Mouse (Mus musculus) stomach, embryonic 15.5 days (tissue): ENCODE data around the gene C5ar2. TPM values are rescaled to one million over a fixed set of nuclear protein-coding genes. Genes with fewer than 3 reads are reported as not detected.

Experiments
- ATAC-seq: fragments of 200-750 bp; cut with Nextera tagmentation; 2 replicates; pipeline ENCODE4 v1.8.0; 2017; ENCODE audit warnings: low read depth, moderate number of reproducible peaks, moderate TSS enrichment; ENCODE audit not compliant: insufficient read depth, low FRiP score
- H3K27ac ChIP-seq: fragments of 300-500 bp; sonication (generic); 2 replicates; pipeline ENCODE4 v1.5.1; 2015; ENCODE audit warnings: mild to moderate bottlenecking, inconsistent platforms
- H3K27me3 ChIP-seq: fragments of 300-500 bp; sonication (generic); replicated peaks from 2 replicates; pipeline ENCODE4 v1.6.1; 2015; ENCODE audit warnings: inconsistent platforms
- H3K36me3 ChIP-seq: fragments of 300-500 bp; sonication (generic); 2 replicates; pipeline ENCODE4 v1.6.1; 2015; ENCODE audit warnings: inconsistent platforms
- H3K4me1 ChIP-seq: fragments of 300-500 bp; sonication (generic); 2 replicates; pipeline ENCODE4 v1.6.1; 2015; ENCODE audit warnings: inconsistent platforms
- H3K4me2 ChIP-seq: fragments of 300-500 bp; sonication (generic); 2 replicates; pipeline ENCODE4 v1.6.1; 2015; ENCODE audit warnings: mild to moderate bottlenecking, inconsistent platforms
- H3K4me3 ChIP-seq: fragments of 300-500 bp; sonication (generic); replicated peaks from 2 replicates; pipeline ENCODE4 v1.5.1; 2015; ENCODE audit warnings: inconsistent platforms
- H3K9ac ChIP-seq: fragments of 300-500 bp; sonication (generic); 2 replicates; pipeline ENCODE4 v1.6.1; 2015; ENCODE audit warnings: inconsistent platforms
- H3K9me3 ChIP-seq: fragments of 300-500 bp; sonication (generic); 2 replicates; pipeline ENCODE4 v1.6.1; 2016; ENCODE audit warnings: inconsistent platforms
- WGBS: fragments of 180-500 bp; shearing (Covaris S2); methylation state at CpG from one replicate; pipeline ENCODE4 v1.1.7; 2015; 5-methylcytosine and 5-hydroxymethylcytosine counted together
- polyA plus RNA-seq: library from polyadenylated mRNA; unstranded; fragments of >200 nt; fragmentation: Nextera tagmentation; extraction: Ambion mirVana; gene quantifications from 2 replicates; pipeline ENCODE4 v1.2.1, GENCODE M21; 2015

The C5ar2 gene
- polyA plus RNA-seq, 1 experiment from 2014 or later, result 0.37 TPM

GRCm38 (mm10) chr7:16187494-16187893 lies 56.5 kb downstream of the C5ar2 start:
- ATAC-seq, result no peak
- Histone ChIP-seq H3K4me1 (no peaks in the 10 kb centered on the region), H3K27me3 (no peaks in the 10 kb centered on the region), H3K36me3 (0 out of 2 replicates have a peak, but pooled peaks cover 4% of the 10 kb centered on the region), H3K4me2 (no peak overlapping the region), H3K9ac (no peak overlapping the region), H3K27ac (no peak overlapping the region), H3K9me3 (no peaks in the 10 kb centered on the region), H3K4me3 (no peak overlapping the region)
- 78% methylated on average over 8 of the region's 8 CpGs for WGBS

Other genes starting within 250 kb of the C5ar2 start
- gene Bicra, start 196.2 kb downstream of the C5ar2 start, polyA plus RNA-seq, result 5.8 and 7.2 TPM in 2 replicates
- 0.04 and 0.10 TPM in 2 replicates for gene Zfp541, start 182.3 kb downstream of the C5ar2 start, polyA plus RNA-seq
- 175 and 176 TPM in 2 replicates for gene Napa, start 145.7 kb downstream of the C5ar2 start, polyA plus RNA-seq
- gene Kptn, start 124.3 kb downstream of the C5ar2 start, polyA plus RNA-seq, result 29.5 and 29.9 TPM in 2 replicates
- 0.30 and 0.35 TPM in 2 replicates for gene Slc8a2, start 114.3 kb downstream of the C5ar2 start, polyA plus RNA-seq
- gene Meis3, start 69.1 kb downstream of the C5ar2 start, polyA plus RNA-seq, result 28.2 and 28.8 TPM in 2 replicates
- 37.9 and 55.3 TPM in 2 replicates for gene Dhx34, start 22.1 kb downstream of the C5ar2 start, polyA plus RNA-seq
- 3.7 and 4.1 TPM in 2 replicates for gene C5ar1, start 15.4 kb upstream of the C5ar2 start, polyA plus RNA-seq
- 20.5 and 21.1 TPM in 2 replicates for gene Inafm1, start 29.5 kb upstream of the C5ar2 start, polyA plus RNA-seq
- 26.7 and 27.0 TPM in 2 replicates for gene Ccdc9, start 42.6 kb upstream of the C5ar2 start, polyA plus RNA-seq
- gene Bbc3, start 64.2 kb upstream of the C5ar2 start, polyA plus RNA-seq, result 6.7 and 7.4 TPM in 2 replicates
- gene Sae1, start 143.7 kb upstream of the C5ar2 start, polyA plus RNA-seq, result 272 and 284 TPM in 2 replicates
- 16.8 and 17.4 TPM in 2 replicates for gene Zc3h4, start 156.8 kb upstream of the C5ar2 start, polyA plus RNA-seq
- 48.5 and 57.0 TPM in 2 replicates for gene Tmem160, start 208.6 kb upstream of the C5ar2 start, polyA plus RNA-seq
- 0.33 and 0.49 TPM in 2 replicates for gene Npas1, start 233.6 kb upstream of the C5ar2 start, polyA plus RNA-seq